Mouse (Mus musculus) liver, adult 2 months (tissue): ENCODE data around the gene Krcc1.

Experiments used
- CTCF ChIP-seq: fragments of 200-500 bp; IDR thresholded peaks from 2 replicates; pipeline ENCODE4 v1.5.1; 2011; ENCODE audit warnings: low read depth, low read length, control low read depth
- POLR2A ChIP-seq: fragments of 200-500 bp; IDR thresholded peaks from 2 replicates; pipeline ENCODE4 v1.6.1; 2011; ENCODE audit warnings: low read length, control low read depth; ENCODE audit not compliant: insufficient read depth; ENCODE audit errors: extremely low read depth

DNA sequence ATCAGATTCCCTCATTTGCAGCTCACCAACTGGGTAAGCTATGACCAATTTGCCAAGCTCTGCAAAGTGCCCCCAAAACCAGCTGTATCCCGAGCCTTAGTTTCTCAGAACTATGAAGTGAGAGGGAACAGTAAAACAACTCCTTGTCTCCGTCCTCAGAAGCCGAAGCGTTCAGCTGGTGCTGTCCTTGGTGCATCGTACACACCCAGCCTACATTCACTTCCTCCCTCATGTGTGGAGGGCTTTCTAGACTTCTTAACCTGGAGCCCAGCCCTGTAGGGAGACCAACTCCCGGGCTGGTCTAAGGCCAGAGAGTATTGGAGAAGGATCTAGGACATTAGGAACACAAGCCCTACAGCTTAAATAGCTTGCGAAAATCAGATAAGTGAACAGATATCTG, 59.0 kb downstream of the Krcc1 start:
- TF ChIP-seq CTCF (no peak), POLR2A (no peak)
